22 mouse cellular contexts compared by ENCODE assay signal in the genomic region with DNA sequence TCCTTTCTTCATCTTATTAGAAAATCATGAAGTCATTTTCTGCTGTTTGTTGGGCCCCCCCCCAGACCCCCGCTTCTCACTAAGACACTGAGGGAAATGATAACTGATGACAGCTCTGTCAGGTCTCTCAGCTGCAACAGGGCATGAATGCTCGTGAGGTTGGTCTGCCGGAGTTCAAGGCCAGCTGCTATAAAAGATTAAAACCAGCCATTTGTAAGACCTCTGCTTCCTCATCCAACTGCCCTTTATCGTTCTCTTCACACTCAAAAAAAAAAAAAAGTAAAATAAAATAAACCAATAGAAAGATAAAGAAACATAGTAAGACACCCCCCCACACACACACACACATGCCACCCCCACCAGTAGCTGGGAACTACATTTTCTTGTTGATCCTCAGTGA.
DNase-seq lines count a peak whose midpoint lies in the region; ATAC-seq lines count a peak whose summit lies in the region.
"Had no signal": no experiment of that assay in that cellular context is flagged by ENCODE, and none has a peak within 500 bp of the region (broad histone marks: within the 10 kb centered on the region; RNA-seq: fewer than 3 reads in every experiment).

No protein-coding gene starts in this region.

- 57% methylated on average over 4 of the region's 4 CpGs for WGBS in hindbrain, embryonic 16.5 days

- H3K4me2 ChIP-seq in hindbrain, embryonic 16.5 days (ENCODE audit: low read length) = no peak overlapping the region

- H3K27me3 ChIP-seq in hindbrain, embryonic 16.5 days (replicated peaks; ENCODE audit: control insufficient read depth, insufficient read depth, low read length) = no peaks in the 10 kb centered on the region; the same call in 1 of the 2 replicates

- no peak overlapping the region for H3K4me3 ChIP-seq in hindbrain, embryonic 16.5 days (ENCODE audit: low read length)

- no peaks in the 10 kb centered on the region for H3K9me3 ChIP-seq in hindbrain, embryonic 16.5 days (ENCODE audit: control insufficient read depth, low read length)

- no peaks in the 10 kb centered on the region for H3K36me3 ChIP-seq in hindbrain, embryonic 16.5 days (ENCODE audit: control insufficient read depth, insufficient read depth, low read length)
- H3K36me3 ChIP-seq: G1E had no signal

- H3K27ac ChIP-seq in hindbrain, embryonic 16.5 days (ENCODE audit: low read depth, low read length) = no peak overlapping the region

- no peak overlapping the region for H3K9ac ChIP-seq in hindbrain, embryonic 16.5 days (ENCODE audit: low read depth, low read length)

- peak; percentile 64 for DNase-seq in MEL-GATA-1-ER (ENCODE audit: extremely low read depth, low read depth)
- no peak for DNase-seq in cerebellum, postnatal 25 days
- no peak for DNase-seq in gastrocnemius, adult 8-10 months (ENCODE audit: low spot score in 2 of 2)
- DNase-seq: adrenal gland, adult 2 months; adrenal gland, adult 8-10 months; adrenal gland, postnatal 10 days; adrenal gland, postnatal 14 days; adrenal gland, postnatal 25 days; adrenal gland, postnatal 36 days; B cell, adult 2 months; cerebellum, adult 11 months; cerebellum, adult 11-12 months; cerebellum, adult 18-20 months had no signal

- H3K4me1 ChIP-seq in hindbrain, embryonic 16.5 days (ENCODE audit: control insufficient read depth, insufficient read depth, low read depth, low read length) = peaks cover 3% of the 10 kb centered on the region; the same call in 1 of the 2 replicates

- peak; percentile 60 for ATAC-seq in common myeloid progenitor, adult 5-6 weeks (replicated peaks; ENCODE audit: low read depth, poor library complexity, severe bottlenecking)
- peak; percentile 51 for ATAC-seq in megakaryocyte progenitor cell, adult 5-6 weeks (replicated peaks; ENCODE audit: poor library complexity)
- ATAC-seq in megakaryocyte-erythroid progenitor cell, adult 5-6 weeks (replicated peaks; ENCODE audit: low FRiP score, low TSS enrichment, poor library complexity, severe bottlenecking) = peak; percentile 58
- ATAC-seq in hindbrain, embryonic 16.5 days = no peak
- no peak for ATAC-seq in erythroid progenitor cell, adult 5-6 weeks (replicated peaks; ENCODE audit: low FRiP score, poor library complexity, severe bottlenecking)
- ATAC-seq: activated CD4-positive, CD25-positive, alpha-beta regulatory T cell, adult 4 months; CD4-positive, CD25-positive, alpha-beta regulatory T cell, adult 4 months; Patski had no signal

Comparison
In these comparisons a context has a peak if more than half of its experiments do, and no peak if none do; other contexts are left out.
1. ATAC-seq: peak in common myeloid progenitor, adult 5-6 weeks (single experiment), megakaryocyte progenitor cell, adult 5-6 weeks (single experiment) and megakaryocyte-erythroid progenitor cell, adult 5-6 weeks (single experiment); none in hindbrain, embryonic 16.5 days (single experiment) and erythroid progenitor cell, adult 5-6 weeks (single experiment).